Mouse (Mus musculus) liver, adult 2 months (tissue): ENCODE results near the gene Gsg1l. TPM values are rescaled to one million over a fixed set of nuclear protein-coding genes. Genes with fewer than 3 reads are reported as not detected.

Source experiments
- DNase-seq: peaks from one replicate; pipeline ENCODE4 v3.0.0-alpha.2; 2011; ENCODE audit warnings: low read depth, low spot score; ENCODE audit errors: extremely low read depth
- H3K27ac ChIP-seq: fragments of 200-500 bp; replicated peaks from 2 replicates; pipeline ENCODE4 v1.5.1; 2012; ENCODE audit warnings: low read depth, mild to moderate bottlenecking, control low read depth, inconsistent platforms, low read length; ENCODE audit not compliant: insufficient read depth
- H3K27me3 ChIP-seq: fragments of 200-500 bp; 2 replicates; pipeline ENCODE4 v1.6.1; 2012; ENCODE audit warnings: mild to moderate bottlenecking, moderate library complexity, low read length, inconsistent platforms; ENCODE audit not compliant: control insufficient read depth, insufficient read depth
- H3K36me3 ChIP-seq: fragments of 200-500 bp; 2 replicates; pipeline ENCODE4 v1.6.1; 2012; ENCODE audit warnings: low read length, inconsistent platforms; ENCODE audit not compliant: control insufficient read depth, insufficient read depth
- H3K4me1 ChIP-seq: fragments of 200-500 bp; 2 replicates; pipeline ENCODE4 v1.6.1; 2011; ENCODE audit warnings: low read length; ENCODE audit not compliant: control insufficient read depth, insufficient read depth
- H3K4me3 ChIP-seq: fragments of 200-500 bp; 2 replicates; pipeline ENCODE4 v1.5.1; 2011; ENCODE audit warnings: low read depth, mild to moderate bottlenecking, control low read depth, low read length, moderate library complexity; ENCODE audit not compliant: insufficient read depth
- H3K79me2 ChIP-seq: fragments of 200-500 bp; 2 replicates; pipeline ENCODE4 v1.6.1; 2012; ENCODE audit warnings: inconsistent platforms, mild to moderate bottlenecking, low read length, moderate library complexity; ENCODE audit not compliant: control insufficient read depth, insufficient read depth
- H3K9ac ChIP-seq: fragments of 200-500 bp; 2 replicates; pipeline ENCODE4 v1.6.1; 2012; ENCODE audit warnings: low read depth, mild to moderate bottlenecking, control low read depth, inconsistent platforms, low read length
- CTCF ChIP-seq: fragments of 200-500 bp; IDR thresholded peaks from 2 replicates; pipeline ENCODE4 v1.5.1; 2011; ENCODE audit warnings: low read depth, low read length, control low read depth
- POLR2A ChIP-seq: fragments of 200-500 bp; IDR thresholded peaks from 2 replicates; pipeline ENCODE4 v1.6.1; 2011; ENCODE audit warnings: low read length, control low read depth; ENCODE audit not compliant: insufficient read depth; ENCODE audit errors: extremely low read depth
- WGBS: fragments of 180-500 bp; shearing (Covaris S2); methylation state at CpG from one replicate; pipeline ENCODE4 v1.1.7; 2018; 5-methylcytosine and 5-hydroxymethylcytosine counted together
- polyA plus RNA-seq: library from polyadenylated mRNA; depleted of rRNA; stranded (reverse); fragments of >200 nt; gene quantifications from 2 replicates; pipeline ENCODE4 v1.2.3, GENCODE M21; 2012
- total RNA-seq: library from RNA; depleted of rRNA; stranded (reverse); fragments of >200 nt; gene quantifications from 2 replicates; pipeline ENCODE4 v1.2.3, GENCODE M21; 2014

Gene Gsg1l
- total and polyA plus RNA-seq, 2 experiments: 0.31 TPM; not detected in 1

DNA sequence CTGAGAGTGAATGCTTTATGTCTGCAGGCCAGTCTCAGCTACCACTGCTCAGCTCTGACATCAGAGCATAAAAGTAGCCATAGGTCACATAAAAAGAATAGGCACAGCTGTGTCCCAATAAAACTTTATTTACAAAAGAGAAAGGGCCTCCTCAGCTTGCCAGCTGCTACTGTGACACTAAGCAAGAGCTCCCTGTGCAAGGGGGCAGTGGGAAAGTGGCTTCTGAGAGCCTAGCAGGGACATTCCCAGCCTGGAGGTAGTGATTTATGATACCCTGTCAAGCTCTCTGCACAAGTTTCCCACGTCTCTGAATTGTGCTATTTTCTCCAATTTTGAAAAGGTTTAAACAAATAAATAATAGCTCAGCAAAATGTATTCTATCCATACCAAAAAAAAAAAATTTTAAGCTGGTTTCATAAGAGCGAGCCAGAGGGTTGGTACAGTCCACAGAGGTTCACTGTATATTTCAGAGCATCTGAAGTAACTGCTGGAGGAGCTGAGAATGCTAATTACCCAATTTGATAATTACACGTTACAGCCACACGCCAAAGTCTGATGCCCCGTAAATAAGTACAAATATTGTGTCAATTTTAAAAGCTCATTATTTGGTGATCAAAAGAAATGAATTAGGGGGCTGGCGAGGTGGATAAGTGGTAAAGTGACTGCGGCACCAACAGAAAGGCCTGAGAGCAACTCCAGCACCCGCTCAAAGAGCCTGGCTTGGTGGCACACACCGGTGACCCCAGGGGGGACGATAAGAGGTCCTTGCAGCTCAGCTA is 74.9 kb downstream of the Gsg1l start:
- DNase-seq: no peak
- H3K4me1 ChIP-seq: no peaks in the 10 kb centered on the region; the same call in 1 of the 2 replicates
- TF ChIP-seq CTCF (no peak), POLR2A (no peak)
- H3K36me3 ChIP-seq: no peaks in the 10 kb centered on the region
- H3K27ac ChIP-seq: no peak overlapping the region
- no peaks in the 10 kb centered on the region for H3K27me3 ChIP-seq
- no peak overlapping the region for H3K4me3 ChIP-seq
- no peaks in the 10 kb centered on the region for H3K79me2 ChIP-seq
- no peak overlapping the region for H3K9ac ChIP-seq
- WGBS: 82% methylated on average over 10 of the region's 10 CpGs

DNA sequence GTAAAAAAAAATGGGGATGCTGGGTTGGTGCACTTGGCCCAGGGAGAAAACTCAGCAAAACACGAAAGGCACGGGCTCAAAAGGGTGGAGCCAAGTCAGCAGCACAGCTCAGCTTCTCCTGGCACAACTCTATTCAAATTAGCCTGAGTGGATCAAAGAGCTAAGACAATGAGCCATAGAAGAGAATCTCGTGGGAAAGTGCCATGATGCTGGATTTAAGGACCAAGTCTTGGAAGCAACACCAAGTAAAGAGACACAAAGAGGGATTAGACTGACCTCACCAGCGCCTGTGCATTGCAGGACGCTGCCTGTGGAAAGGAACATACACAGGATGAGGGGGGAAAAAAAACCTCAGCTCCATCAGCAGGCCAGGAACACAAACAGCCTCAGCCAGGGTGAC is 76.9 kb downstream of the Gsg1l start:
- Histone ChIP-seq H3K4me3 (no peak overlapping the region), H3K79me2 (no peaks in the 10 kb centered on the region), H3K27me3 (no peaks in the 10 kb centered on the region), H3K36me3 (no peaks in the 10 kb centered on the region), H3K9ac (no peak overlapping the region), H3K4me1 (no peaks in the 10 kb centered on the region; the same call in 1 of the 2 replicates), H3K27ac (no peak overlapping the region)
- no peak for DNase-seq
- no peak for TF ChIP-seq POLR2A
- WGBS: 76% methylated on average over 5 of the region's 5 CpGs

DNA sequence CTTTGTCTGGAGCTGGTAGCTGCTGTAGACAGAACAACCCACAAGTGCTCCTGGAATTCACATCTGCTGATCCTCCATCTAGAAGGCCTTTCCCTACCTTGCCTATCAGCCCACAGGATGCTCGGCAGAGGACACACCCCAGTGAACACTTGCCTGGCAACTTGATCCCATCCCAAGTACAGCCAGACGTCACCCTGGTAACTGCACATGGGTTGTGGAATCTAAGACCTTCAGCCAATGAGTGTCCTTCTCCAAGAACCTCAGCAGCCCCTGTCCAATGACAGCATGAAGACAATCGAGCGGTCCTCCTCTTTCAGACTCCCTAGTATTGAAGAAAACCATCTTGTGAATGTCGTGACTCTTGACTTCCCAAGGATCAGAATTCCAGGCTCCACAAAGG is 80.5 kb downstream of the Gsg1l start:
- no peaks in the 10 kb centered on the region for H3K36me3 ChIP-seq
- DNase-seq: no peak
- H3K9ac ChIP-seq: no peak overlapping the region
- no peak overlapping the region for H3K4me3 ChIP-seq
- no peaks in the 10 kb centered on the region; the same call in 1 of the 2 replicates for H3K4me1 ChIP-seq
- no peaks in the 10 kb centered on the region for H3K27me3 ChIP-seq
- WGBS: 68% methylated on average over 5 of the region's 5 CpGs
- TF ChIP-seq CTCF: no peak
- no peak for TF ChIP-seq POLR2A
- H3K79me2 ChIP-seq: no peaks in the 10 kb centered on the region
- H3K27ac ChIP-seq: no peak overlapping the region

DNA sequence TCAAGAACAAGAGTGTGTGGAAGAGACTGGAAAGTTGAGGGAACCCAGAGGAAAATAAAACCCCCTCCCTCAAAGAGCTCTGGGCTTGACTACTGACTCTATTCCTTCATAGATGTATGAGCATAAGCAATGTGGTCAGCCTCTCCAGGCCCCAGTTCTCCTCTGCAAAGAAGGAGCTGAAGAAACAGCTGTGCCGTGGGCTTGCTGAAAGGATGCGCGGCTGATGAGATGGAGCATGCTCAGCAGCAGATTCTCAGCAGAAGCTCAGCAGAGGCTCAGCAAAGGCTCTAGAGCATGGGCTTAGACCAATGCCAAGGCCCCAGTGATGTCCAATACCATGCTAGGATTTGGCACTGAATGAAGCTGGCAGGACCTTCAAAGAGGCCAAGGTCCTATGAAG is 82.3 kb downstream of the Gsg1l start:
- Histone ChIP-seq H3K36me3 (no peaks in the 10 kb centered on the region), H3K4me1 (no peaks in the 10 kb centered on the region; the same call in 1 of the 2 replicates), H3K79me2 (no peaks in the 10 kb centered on the region), H3K9ac (no peak overlapping the region), H3K27ac (no peak overlapping the region), H3K4me3 (no peak overlapping the region), H3K27me3 (no peaks in the 10 kb centered on the region)
- 95% methylated on average over 3 of the region's 3 CpGs for WGBS
- TF ChIP-seq POLR2A: no peak
- no peak for TF ChIP-seq CTCF
- no peak for DNase-seq

DNA sequence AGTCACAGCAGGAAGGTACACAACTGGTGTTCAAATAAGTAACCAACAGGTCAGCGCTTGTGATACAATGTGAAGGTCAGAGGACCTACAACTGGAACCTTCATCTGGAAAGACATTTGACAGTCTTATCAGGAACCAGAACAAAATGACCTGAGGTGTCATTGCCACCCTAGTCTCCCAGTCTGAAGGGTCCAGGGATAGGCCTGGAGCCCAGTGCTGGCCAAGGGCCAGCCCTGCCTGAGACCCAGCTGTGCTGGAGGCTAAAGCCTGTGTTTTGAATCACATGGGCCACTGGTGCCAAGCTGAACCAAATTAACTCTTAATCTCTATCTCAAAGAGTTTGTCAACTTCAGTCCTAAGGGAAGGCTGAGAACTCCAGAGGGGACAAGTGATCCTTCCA is 86.1 kb downstream of the Gsg1l start:
- no peaks in the 10 kb centered on the region for H3K36me3 ChIP-seq
- H3K27me3 ChIP-seq: no peaks in the 10 kb centered on the region
- no peaks in the 10 kb centered on the region for H3K4me1 ChIP-seq
- H3K9ac ChIP-seq: no peak overlapping the region
- H3K27ac ChIP-seq: no peak overlapping the region
- no peak overlapping the region for H3K4me3 ChIP-seq
- TF ChIP-seq POLR2A (no peak), CTCF (no peak)
- no peak for DNase-seq
- WGBS: 92% methylated on average over 1 of the region's 1 CpGs
- H3K79me2 ChIP-seq: no peaks in the 10 kb centered on the region

DNA sequence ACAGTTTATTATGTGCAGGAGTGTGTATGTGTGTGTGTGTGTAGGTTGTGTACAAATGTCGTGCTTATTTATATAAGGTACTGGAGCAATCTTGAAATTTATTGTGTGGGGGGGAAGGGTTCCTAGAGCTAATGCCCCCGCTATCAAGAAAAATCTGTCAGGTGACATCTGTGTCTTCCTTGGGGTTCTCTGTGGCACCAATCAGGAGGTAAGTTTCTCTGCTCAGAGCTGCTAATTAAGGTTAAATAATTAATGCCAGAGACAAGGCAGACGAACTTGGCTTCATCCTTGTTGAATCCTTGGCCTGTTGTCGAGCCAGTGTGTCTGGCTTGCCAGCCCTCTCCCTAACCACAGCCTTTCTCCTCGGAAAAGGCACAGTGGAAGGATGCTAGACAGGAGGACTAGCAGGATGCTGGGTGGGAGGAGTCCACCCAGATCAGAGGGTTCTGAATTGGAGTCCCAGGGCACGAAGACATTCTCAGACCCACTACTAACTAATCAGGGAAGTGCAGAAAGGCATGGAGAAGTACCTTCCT is 89.8 kb downstream of the Gsg1l start:
- no peak overlapping the region for H3K9ac ChIP-seq
- TF ChIP-seq POLR2A (no peak), CTCF (no peak)
- 70% methylated on average over 6 of the region's 6 CpGs for WGBS
- H3K4me1 ChIP-seq: no peaks in the 10 kb centered on the region
- no peaks in the 10 kb centered on the region for H3K79me2 ChIP-seq
- no peak overlapping the region for H3K27ac ChIP-seq
- no peaks in the 10 kb centered on the region for H3K27me3 ChIP-seq
- DNase-seq: no peak
- H3K36me3 ChIP-seq: no peaks in the 10 kb centered on the region
- no peak overlapping the region for H3K4me3 ChIP-seq
